Comparison of ENCODE assay signal across 8 mouse cellular contexts in the genomic region with DNA sequence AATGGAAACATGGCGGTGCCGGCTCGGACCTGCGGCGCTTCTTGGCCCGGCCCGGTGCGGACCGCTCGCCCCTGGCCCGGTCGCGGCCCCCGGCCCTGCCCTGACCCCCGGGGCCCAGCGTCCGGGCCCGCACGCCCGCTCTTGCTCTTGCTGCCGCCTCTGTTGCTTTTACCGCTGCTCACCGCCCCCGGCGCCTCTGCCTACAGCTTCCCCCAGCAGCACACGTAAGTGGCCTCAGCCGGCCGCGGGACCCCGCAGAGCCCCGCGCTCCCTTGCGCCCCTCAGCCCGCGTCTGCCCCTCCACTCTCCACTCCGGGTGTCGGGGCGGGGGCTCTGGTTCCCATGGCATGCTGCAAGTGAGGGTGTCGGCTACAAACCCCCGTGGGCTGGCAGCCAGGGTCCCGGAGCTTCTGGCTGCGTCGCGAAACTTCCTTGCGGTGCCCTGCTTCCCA. TPM values are rescaled to one million over a fixed set of nuclear protein-coding genes. Genes with fewer than 3 reads are reported as not detected.
DNase-seq lines count a peak whose midpoint lies in the region; ATAC-seq lines count a peak whose summit lies in the region.

No protein-coding gene starts in this region.

- peak; percentile 22; the same call in 1 of the 2 replicates for ATAC-seq in granulocyte monocyte progenitor cell, adult 5-6 weeks (replicated peaks; ENCODE audit: poor library complexity, severe bottlenecking)
- no peak for ATAC-seq in liver, embryonic 12.5 days
- ATAC-seq in megakaryocyte-erythroid progenitor cell, adult 5-6 weeks (replicated peaks; ENCODE audit: low FRiP score, low TSS enrichment, poor library complexity, severe bottlenecking): no peak

- WGBS in liver, embryonic 12.5 days (ENCODE audit: insufficient replicate concordance): 1% methylated on average over 31 of the region's 45 CpGs

- peaks cover 98% of the 10 kb centered on the region for H3K27me3 ChIP-seq in liver, embryonic 12.5 days (replicated peaks)

- no peak overlapping the region for H3K9ac ChIP-seq in liver, embryonic 12.5 days

- peak overlapping the region; percentile 72 for H3K4me2 ChIP-seq in liver, embryonic 12.5 days

- H3K4me3 ChIP-seq in liver, embryonic 12.5 days: peak overlapping the region; percentile 55

- peak; percentile 18 for DNase-seq in kidney, postnatal 10 days
- no peak for DNase-seq in kidney, postnatal 14 days
- peak; percentile 59 for DNase-seq in cerebellum, adult 9-10 months
- DNase-seq in adrenal gland, postnatal 4 days (ENCODE audit: low spot score in 2 of 2): no peak
- DNase-seq in right cerebral cortex, adult 2 months (ENCODE audit: low spot score in 2 of 2): no peak

- H3K27ac ChIP-seq in liver, embryonic 12.5 days: no peak overlapping the region

- H3K36me3 ChIP-seq in liver, embryonic 12.5 days: no peaks in the 10 kb centered on the region

- no peaks in the 10 kb centered on the region for H3K9me3 ChIP-seq in liver, embryonic 12.5 days (replicated peaks)

- peaks cover 5% of the 10 kb centered on the region; the same call in 1 of the 2 replicates for H3K4me1 ChIP-seq in liver, embryonic 12.5 days

RNA-seq across cellular contexts. Expression of gene Cacna2d2, which starts 0.7 kb away (rescaled TPM):
- 0.19 TPM in 1 of 2 replicates, not detected in the other for total RNA-seq in granulocyte monocyte progenitor cell, adult 5-6 weeks (2014; fragmentation: Nextera tagmentation)
- 0.09 and 0.10 TPM in 2 replicates for total RNA-seq in granulocyte monocyte progenitor cell, adult 5-6 weeks (2017)
- 0.02 and 0.13 TPM in 2 replicates for polyA plus RNA-seq in liver, embryonic 12.5 days (2016; fragmentation: Nextera tagmentation; extraction: Ambion mirVana)
- 10 to 100 TPM; 10.1 to 10.9 TPM for total RNA-seq in adrenal gland, postnatal 4 days (2021)
- total RNA-seq in megakaryocyte-erythroid progenitor cell, adult 5-6 weeks (2014; fragmentation: Nextera tagmentation): 0.10 TPM in 1 of 2 replicates, not detected in the other
- total RNA-seq in megakaryocyte-erythroid progenitor cell, adult 5-6 weeks (2017): not detected in 2 replicates

RNA-seq across cellular contexts. Expression of gene 6430571L13Rik, which starts 59.7 kb away (rescaled TPM):
- not detected in 2 replicates for total RNA-seq in granulocyte monocyte progenitor cell, adult 5-6 weeks (2014; fragmentation: Nextera tagmentation)
- total RNA-seq in granulocyte monocyte progenitor cell, adult 5-6 weeks (2017): not detected in 2 replicates
- 0.06 and 0.10 TPM in 2 replicates for polyA plus RNA-seq in liver, embryonic 12.5 days (2016; fragmentation: Nextera tagmentation; extraction: Ambion mirVana)
- total RNA-seq in adrenal gland, postnatal 4 days (2021): 1 to 10 TPM; 4.2 to 4.3 TPM
- not detected in 2 replicates for total RNA-seq in megakaryocyte-erythroid progenitor cell, adult 5-6 weeks (2014; fragmentation: Nextera tagmentation)
- 0.47 TPM in 1 of 2 replicates, not detected in the other for total RNA-seq in megakaryocyte-erythroid progenitor cell, adult 5-6 weeks (2017)

Comparison
In these comparisons a context has a peak if more than half of its experiments do, and no peak if none do; other contexts are left out.
1. DNase-seq: peak in kidney, postnatal 10 days (single experiment) and cerebellum, adult 9-10 months (single experiment); none in kidney, postnatal 14 days (single experiment), adrenal gland, postnatal 4 days (0 of 2) and right cerebral cortex, adult 2 months (0 of 2).
2. RNA of gene Cacna2d2, which starts 0.7 kb away (total RNA-seq): 10.1 to 10.9 TPM in adrenal gland, postnatal 4 days; 0.09 to 0.19 TPM in granulocyte monocyte progenitor cell, adult 5-6 weeks and 0.10 TPM in megakaryocyte-erythroid progenitor cell, adult 5-6 weeks; every median in the first group is over 4 times any median in the second.